Comparison of ENCODE assay signal across 12 mouse cellular contexts in the genomic region with DNA sequence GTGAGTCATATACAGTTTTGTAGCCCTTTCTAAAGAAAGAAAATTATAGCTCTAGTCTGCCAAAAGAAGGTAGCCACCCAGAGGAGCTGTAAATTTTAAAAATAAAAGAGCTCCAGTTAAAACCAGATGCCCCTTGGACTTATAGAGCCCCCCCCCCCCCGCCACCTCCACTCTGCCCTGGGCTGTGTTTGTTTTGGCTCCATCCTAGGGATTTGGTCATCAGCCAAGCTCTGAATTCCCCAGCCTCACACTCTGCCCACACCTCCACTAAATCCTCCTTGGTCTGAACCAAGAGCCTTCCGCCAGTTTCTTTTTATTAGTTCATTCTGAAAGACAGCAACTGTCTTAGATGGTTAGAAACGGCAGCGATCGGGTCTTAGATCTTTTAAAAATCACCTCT. TPM values are rescaled to one million over a fixed set of nuclear protein-coding genes. Genes with fewer than 3 reads are reported as not detected.
DNase-seq lines count a peak whose midpoint lies in the region; ATAC-seq lines count a peak whose summit lies in the region.
"Had no signal": no experiment of that assay in that cellular context is flagged by ENCODE, and none has a peak within 500 bp of the region (broad histone marks: within the 10 kb centered on the region; RNA-seq: fewer than 3 reads in every experiment).

No protein-coding gene starts in this region.

- no peaks in the 10 kb centered on the region for H3K4me1 ChIP-seq in liver, embryonic 13.5 days (replicated peaks)
- H3K4me1 ChIP-seq: stomach, embryonic 15.5 days had no signal

- peak; percentile 67 for ATAC-seq in liver, embryonic 13.5 days (ENCODE audit: low read depth)

- no peaks in the 10 kb centered on the region for H3K27me3 ChIP-seq in liver, embryonic 13.5 days
- H3K27me3 ChIP-seq: embryonic facial prominence, embryonic 13.5 days; stomach, embryonic 15.5 days had no signal

- no peak overlapping the region for H3K4me2 ChIP-seq in liver, embryonic 13.5 days
- H3K4me2 ChIP-seq: embryonic facial prominence, embryonic 13.5 days; stomach, embryonic 15.5 days had no signal

- H3K9me3 ChIP-seq in liver, embryonic 13.5 days (replicated peaks), result no peaks in the 10 kb centered on the region
- H3K9me3 ChIP-seq: embryonic facial prominence, embryonic 13.5 days; stomach, embryonic 15.5 days had no signal

- no peak overlapping the region for H3K9ac ChIP-seq in liver, embryonic 13.5 days
- H3K9ac ChIP-seq: embryonic facial prominence, embryonic 13.5 days; stomach, embryonic 15.5 days had no signal

- WGBS in liver, embryonic 13.5 days (ENCODE audit: insufficient replicate concordance), result 63% methylated on average over 5 of the region's 5 CpGs

- intact Hi-C loops in left cerebral cortex, postnatal 14 days (cut with DNase I), result no loop called here

- no peak overlapping the region for H3K4me3 ChIP-seq in liver, embryonic 13.5 days (replicated peaks)
- H3K4me3 ChIP-seq: embryonic facial prominence, embryonic 13.5 days; stomach, embryonic 15.5 days had no signal

- peak; percentile 3 for DNase-seq in embryo, embryonic 11 days
- DNase-seq in embryo, embryonic 9.5 days (ENCODE audit: extremely low spot score), result no peak
- DNase-seq in kidney, adult 18-20 months, result peak; percentile 3
- no peak for DNase-seq in kidney, adult 11 months
- DNase-seq in NIH3T3 (ENCODE audit: low read depth), result peak; percentile 62
- DNase-seq in liver, embryonic 13.5 days, result no peak
- DNase-seq in retina, postnatal 1 day, result no peak
- no peak for DNase-seq in left cerebral cortex, postnatal 14 days (ENCODE audit: low spot score in 2 of 2)

- no peaks in the 10 kb centered on the region for H3K36me3 ChIP-seq in liver, embryonic 13.5 days
- H3K36me3 ChIP-seq: embryonic facial prominence, embryonic 13.5 days; stomach, embryonic 15.5 days had no signal

- H3K27ac ChIP-seq in liver, embryonic 13.5 days, result no peak overlapping the region
- H3K27ac ChIP-seq: embryonic facial prominence, embryonic 13.5 days; stomach, embryonic 15.5 days had no signal

RNA-seq across cellular contexts. Expression of a gene that starts 19.0 kb away (rescaled TPM):
- not detected in 2 replicates for polyA plus RNA-seq in liver, embryonic 13.5 days (2015; fragmentation: Nextera tagmentation; extraction: Ambion mirVana)
- not detected for total RNA-seq in left cerebral cortex, postnatal 14 days (2021)
- total RNA-seq: hematopoietic stem cell, adult 5-6 weeks; layer of hippocampus, postnatal 25 days had no signal
- polyA plus RNA-seq: embryonic facial prominence, embryonic 13.5 days; stomach, embryonic 15.5 days had no signal

RNA-seq across cellular contexts. Expression of a gene that starts 24.4 kb away (rescaled TPM):
- polyA plus RNA-seq in liver, embryonic 13.5 days (2015; fragmentation: Nextera tagmentation; extraction: Ambion mirVana), result not detected in 2 replicates
- total RNA-seq in left cerebral cortex, postnatal 14 days (2021), result under 1 TPM; 0.57 to 0.66 TPM
- total RNA-seq: hematopoietic stem cell, adult 5-6 weeks had no signal
- polyA plus RNA-seq: embryonic facial prominence, embryonic 13.5 days had no signal

RNA-seq across cellular contexts. Expression of a gene that starts 24.7 kb away (rescaled TPM):
- polyA plus RNA-seq in liver, embryonic 13.5 days (2015; fragmentation: Nextera tagmentation; extraction: Ambion mirVana), result 53.8 and 63.0 TPM in 2 replicates
- 10 to 100 TPM; 12.3 to 18.5 TPM for total RNA-seq in left cerebral cortex, postnatal 14 days (2021)

Comparison
In these comparisons a context has a peak if more than half of its experiments do, and no peak if none do; other contexts are left out.
1. DNase-seq: peak in embryo, embryonic 11 days (single experiment), kidney, adult 18-20 months (single experiment) and NIH3T3 (single experiment); none in embryo, embryonic 9.5 days (single experiment), kidney, adult 11 months (single experiment), liver, embryonic 13.5 days (single experiment), retina, postnatal 1 day (single experiment) and left cerebral cortex, postnatal 14 days (0 of 2).